Mouse (Mus musculus) C2C12 (cell line): ENCODE measurements around the gene Ubtfl1.

Experiments
- CEBPB ChIP-seq: IDR thresholded peaks from one replicate; pipeline ENCODE4 v1.6.1; 2011; ENCODE audit warnings: low read depth, mild to moderate bottlenecking, control low read depth, moderate library complexity
- CTCF ChIP-seq: IDR thresholded peaks from one replicate; pipeline ENCODE4 v1.5.1; 2011; ENCODE audit not compliant: control insufficient read depth, insufficient read depth, insufficient read length
- MAX ChIP-seq: IDR thresholded peaks from one replicate; pipeline ENCODE4 v1.6.1; 2011; ENCODE audit warnings: mild to moderate bottlenecking, control low read depth
- USF1 ChIP-seq: IDR thresholded peaks from one replicate; pipeline ENCODE4 v1.6.1; 2011; ENCODE audit warnings: low read depth, mild to moderate bottlenecking, control low read depth, moderate library complexity

DNA sequence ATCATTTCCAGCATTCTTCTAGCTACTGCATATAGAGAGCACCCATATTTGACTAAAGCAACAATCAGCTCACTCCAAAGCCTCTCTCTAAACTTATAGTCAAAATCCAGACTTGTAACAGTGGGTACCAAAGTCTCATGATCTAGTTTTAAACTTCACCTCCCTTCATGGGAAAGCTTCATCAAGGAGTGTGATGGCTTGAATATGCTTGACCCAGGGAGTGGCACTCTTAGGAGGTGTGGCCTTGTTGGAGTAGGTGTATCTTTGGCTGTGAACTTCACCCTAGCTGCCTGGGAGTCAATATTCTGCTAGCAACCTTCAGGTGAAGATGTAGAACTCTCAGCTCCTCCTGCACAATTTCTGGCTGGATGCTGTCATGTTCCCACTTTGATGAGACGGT, at the start of gene Ubtfl1:
- TF ChIP-seq CTCF (no peak), CEBPB (no peak), MAX (no peak), USF1 (no peak)
